Mouse (Mus musculus): ENCODE measurements at regions not wholly inside any gene's neighbourhood (a gene's known extent, or its start where the extent isn't known, plus 50 kb on each side); places are given as distances from the start of the nearest gene placed in this dataset.

DNA sequence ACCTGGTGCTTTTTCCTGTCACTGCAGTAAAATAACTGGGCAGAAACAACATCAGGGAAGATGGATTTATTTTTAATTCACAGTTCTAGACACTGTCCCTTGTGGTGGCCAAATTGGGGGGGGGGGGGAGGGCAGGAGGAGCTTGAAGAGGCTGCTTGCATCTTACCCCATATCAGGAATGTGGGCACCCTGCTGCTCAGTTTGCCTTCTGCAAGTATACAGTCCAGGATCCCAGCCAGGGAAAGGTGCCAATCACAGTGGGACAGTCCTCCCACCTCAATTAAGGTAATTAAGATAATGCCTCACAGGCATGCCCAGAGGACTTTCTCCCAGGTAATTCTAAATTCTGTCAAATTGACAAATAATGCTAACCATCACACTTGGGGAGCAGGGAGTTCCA, 179.2 kb upstream of the Zmiz1 start:
- DNase-seq (ENCODE audit: low spot score in 2 of 2), result no peak

GRCm38 (mm10) chr14:25292557-25292956, 166.4 kb upstream of the Zmiz1 start:
- DNase-seq (ENCODE audit: low spot score in 2 of 2), result no peak

DNA sequence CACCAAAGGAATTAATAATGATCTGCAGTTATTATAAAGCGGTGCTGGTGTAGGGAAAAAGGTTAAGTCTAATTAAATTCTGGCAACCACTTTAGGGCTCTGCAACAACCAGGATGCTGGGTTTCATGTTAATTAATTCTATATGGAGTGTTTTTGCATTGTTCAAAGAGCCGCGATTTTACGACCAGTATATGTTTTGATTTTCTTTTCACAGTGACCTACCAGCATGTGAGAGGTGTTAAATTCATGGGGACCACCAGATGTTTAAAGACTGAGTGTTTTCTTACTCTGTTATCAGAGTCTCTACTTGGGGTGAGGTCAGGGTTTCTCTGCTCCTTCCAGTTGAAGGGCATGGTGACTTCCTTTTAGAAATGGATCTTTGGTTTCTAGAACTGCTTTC, 164.8 kb upstream of the Zmiz1 start:
- no peak for DNase-seq (ENCODE audit: low spot score in 2 of 2)

DNA sequence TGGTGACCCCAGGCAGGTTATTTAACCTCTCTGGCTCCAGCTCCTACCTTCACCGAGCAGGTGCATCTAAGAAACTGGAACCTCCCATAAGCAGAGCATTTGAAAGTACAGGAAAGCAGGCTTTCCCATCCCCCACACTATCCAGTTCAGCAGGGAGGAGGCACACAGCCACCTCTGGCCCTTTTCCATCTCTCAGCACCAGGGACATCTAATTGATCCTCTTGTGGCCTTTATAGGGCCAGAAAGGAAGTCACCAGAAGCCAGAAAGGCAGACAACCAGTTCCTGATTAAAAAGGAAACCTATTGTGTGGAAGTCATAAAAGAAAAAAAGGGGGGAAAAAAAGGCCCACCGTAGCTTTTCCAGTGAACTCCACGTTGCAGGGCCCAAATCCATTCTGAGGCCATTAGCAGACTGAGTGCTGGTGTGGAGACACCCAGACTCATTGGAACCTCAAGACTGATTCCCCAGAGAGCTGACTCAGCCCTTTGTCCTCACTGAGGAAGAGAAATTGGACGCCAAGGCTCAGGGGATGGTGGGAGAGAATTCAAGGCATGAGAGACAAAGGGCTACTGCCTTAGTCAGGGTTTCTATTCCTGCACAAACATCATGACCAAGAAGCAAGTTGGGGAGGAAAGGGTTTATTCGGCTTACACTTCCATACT, 163.2 kb upstream of the Zmiz1 start:
- no peak for DNase-seq (ENCODE audit: low spot score in 2 of 2)

DNA sequence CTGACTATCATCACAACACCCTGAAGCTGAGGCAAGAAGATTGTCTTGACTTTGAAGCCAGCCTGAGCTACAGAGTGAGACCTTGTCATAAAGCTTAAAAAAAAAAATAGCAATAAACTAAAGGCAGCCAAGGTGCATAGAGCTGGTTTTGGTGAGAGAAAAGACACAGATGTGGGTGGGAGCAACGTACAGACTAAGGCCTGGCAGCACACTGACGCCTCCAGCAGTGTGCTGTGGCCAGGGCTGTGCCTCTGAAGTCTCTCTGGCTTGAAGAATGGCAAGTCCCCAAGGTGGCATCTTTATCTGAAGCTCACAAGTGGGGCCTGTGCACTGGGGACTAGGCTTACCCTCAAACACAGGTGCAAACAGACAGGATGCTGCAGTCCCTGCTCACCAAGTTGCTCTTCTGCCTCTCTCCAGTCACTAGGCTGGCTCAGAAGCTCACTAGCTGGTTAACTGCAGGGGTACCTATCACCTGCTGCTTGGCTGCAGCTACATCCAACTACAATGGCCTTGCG, 159.3 kb upstream of the Zmiz1 start:
- no peak for DNase-seq (ENCODE audit: low spot score in 2 of 2)

- no peak for DNase-seq (ENCODE audit: low spot score in 2 of 2)
Measured at GRCm38 (mm10) chr14:25301336-25302031, 157.5 kb upstream of the Zmiz1 start.

- DNase-seq (ENCODE audit: low spot score in 2 of 2), result no peak
Measured at GRCm38 (mm10) chr14:25304391-25304851, 154.6 kb upstream of the Zmiz1 start.

DNA sequence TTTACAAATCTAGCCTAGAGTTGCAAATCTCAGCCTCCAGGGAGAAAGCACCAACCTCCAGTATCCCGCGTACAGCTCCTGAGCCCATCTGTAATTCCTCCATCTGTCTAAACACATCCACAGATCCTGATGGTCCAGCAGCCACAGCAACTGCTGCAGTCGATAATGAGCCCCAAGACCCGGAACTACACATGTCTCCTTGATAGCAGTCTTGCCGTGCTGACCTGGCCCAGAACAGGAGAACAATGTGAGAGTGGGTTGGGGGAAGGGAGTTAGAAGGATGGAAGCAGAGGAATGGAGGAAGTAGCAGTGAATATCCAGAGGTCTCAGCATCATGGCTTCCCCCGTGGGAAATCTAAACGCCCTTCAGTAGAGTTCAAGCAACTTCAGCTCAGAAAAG, 152.8 kb upstream of the Zmiz1 start:
- DNase-seq (ENCODE audit: low spot score in 2 of 2), result no peak

DNA sequence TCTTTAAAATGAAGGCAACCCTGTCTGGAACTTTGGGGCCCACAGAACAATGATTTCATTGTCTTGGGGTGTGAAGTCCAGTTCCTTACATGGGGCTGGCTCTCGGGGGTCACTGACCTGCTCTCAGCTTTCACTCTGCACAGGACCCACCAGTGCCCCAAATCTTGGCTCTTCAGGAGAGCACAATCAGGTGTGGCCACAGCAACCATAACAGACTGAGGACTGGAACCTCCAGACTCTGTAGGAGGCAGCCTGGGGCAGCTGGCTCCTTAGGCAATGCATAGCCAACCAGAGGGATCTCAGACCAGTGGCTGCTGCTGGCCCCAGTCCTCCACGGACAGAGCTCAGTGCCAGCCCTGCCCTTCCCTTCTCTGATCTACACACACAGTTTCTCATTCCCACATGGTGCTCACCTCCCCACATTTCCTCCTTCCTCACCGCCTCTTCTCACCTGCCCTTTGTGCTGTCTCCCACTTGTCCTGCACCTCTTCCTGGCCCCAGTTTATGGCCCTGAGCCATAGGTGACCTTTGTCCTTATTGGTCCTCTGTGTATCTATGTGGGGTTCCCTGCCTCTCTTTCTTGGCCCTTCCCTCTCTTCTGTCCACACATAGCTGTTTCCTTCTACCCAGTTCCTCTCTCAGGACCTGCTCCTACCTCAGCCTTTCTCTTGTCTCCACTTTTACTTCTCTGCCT, 151.9 kb upstream of the Zmiz1 start:
- DNase-seq (ENCODE audit: low spot score in 2 of 2), result no peak

DNA sequence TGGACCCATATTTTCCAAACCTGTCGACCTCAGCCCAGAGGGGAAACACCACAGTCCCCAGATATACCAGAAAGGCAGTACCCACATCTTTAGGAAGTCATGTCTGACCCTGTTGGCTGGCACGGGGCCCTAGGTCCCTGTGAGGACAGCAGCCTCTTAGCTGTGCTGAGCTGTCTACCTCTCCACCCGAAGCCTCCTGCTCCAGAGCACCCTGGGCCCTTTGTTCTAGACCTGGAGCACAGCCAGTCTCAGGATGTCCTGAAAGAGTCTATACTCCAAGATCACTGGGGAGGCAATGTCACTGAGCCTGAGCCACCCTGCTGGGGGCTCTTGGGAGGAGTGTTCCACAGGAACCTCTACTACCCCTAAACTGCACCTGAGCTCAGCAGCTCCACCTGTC, 150.9 kb upstream of the Zmiz1 start:
- DNase-seq (ENCODE audit: low spot score in 2 of 2), result no peak

GRCm38 (mm10) chr14:25310671-25311151, 148.3 kb upstream of the Zmiz1 start:
- no peak for DNase-seq (ENCODE audit: low spot score in 2 of 2)

DNA sequence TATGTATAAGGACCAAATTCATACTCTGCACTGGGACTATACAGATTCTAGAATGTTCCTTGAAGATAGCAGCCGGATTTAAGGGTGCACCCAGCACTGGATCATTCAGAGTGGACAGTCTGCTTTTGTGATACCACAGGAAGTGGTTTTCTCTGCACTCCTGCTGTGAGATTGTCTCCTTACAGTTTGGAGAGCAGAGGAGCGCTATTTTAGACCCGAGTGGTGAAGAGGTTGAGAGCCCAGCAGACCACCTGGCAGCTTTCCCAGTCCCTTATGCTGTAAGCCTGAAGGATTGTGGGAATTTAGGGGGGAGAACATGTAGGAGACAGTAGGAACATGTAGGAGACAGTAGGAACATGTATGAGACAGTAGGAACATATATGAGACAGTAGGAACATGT, 147.5 kb upstream of the Zmiz1 start:
- DNase-seq (ENCODE audit: low spot score in 2 of 2), result no peak

GRCm38 (mm10) chr14:25312135-25312534, 146.8 kb upstream of the Zmiz1 start:
- no peak for DNase-seq (ENCODE audit: low spot score in 2 of 2)

- DNase-seq (ENCODE audit: low spot score in 2 of 2), result no peak
Measured at GRCm38 (mm10) chr14:25312814-25313426, 146.1 kb upstream of the Zmiz1 start.

GRCm38 (mm10) chr14:25313693-25314240, 145.2 kb upstream of the Zmiz1 start:
- no peak for DNase-seq (ENCODE audit: low spot score in 2 of 2)

DNA sequence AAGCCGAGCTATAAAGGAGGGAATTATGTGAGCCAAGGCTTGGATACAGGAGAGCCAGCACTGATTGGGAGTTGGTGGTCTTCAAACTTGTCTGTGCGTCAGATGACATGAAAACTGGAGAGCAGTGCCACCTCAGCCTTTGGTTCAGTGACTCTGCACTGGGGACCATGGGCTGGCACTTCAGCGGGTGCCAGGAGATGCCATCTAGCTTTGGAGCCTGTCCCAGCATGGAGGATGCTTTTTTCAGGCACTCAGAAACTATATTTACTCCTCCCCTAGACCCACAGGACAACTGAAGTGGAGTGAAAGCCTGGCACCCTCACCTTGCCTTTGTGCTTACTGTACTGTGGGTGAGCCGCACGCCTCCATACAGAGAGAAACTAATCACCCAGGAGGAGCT, 142.5 kb upstream of the Zmiz1 start:
- no peak for DNase-seq (ENCODE audit: low spot score in 2 of 2)

- DNase-seq (ENCODE audit: low spot score in 2 of 2), result peak; percentile 52 to 57
Measured at GRCm38 (mm10) chr14:25317680-25318471, 141.1 kb upstream of the Zmiz1 start.

DNA sequence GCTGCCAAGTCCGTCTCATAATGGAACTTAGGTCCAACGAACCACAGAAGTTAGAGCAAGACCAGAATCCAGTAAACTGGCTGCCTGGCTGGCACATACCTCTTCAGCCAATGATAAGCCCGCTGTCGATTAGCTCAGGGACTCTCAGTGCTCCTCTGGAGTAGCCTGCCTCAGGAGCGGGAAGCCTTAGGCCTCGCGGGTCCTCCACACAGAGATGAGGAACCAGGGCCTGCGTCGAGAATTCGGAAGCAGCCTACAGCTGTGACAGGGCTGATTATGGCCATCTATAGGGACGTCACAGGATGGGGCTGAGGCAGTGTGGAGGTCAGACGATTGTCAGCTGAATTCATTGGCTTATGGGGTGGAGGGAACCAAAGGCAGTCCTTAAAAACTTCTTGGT, 140.1 kb upstream of the Zmiz1 start:
- no peak for DNase-seq (ENCODE audit: low spot score in 2 of 2)

- no peak for DNase-seq (ENCODE audit: low spot score in 2 of 2)
Measured at GRCm38 (mm10) chr14:25320141-25320540, 138.8 kb upstream of the Zmiz1 start.

DNA sequence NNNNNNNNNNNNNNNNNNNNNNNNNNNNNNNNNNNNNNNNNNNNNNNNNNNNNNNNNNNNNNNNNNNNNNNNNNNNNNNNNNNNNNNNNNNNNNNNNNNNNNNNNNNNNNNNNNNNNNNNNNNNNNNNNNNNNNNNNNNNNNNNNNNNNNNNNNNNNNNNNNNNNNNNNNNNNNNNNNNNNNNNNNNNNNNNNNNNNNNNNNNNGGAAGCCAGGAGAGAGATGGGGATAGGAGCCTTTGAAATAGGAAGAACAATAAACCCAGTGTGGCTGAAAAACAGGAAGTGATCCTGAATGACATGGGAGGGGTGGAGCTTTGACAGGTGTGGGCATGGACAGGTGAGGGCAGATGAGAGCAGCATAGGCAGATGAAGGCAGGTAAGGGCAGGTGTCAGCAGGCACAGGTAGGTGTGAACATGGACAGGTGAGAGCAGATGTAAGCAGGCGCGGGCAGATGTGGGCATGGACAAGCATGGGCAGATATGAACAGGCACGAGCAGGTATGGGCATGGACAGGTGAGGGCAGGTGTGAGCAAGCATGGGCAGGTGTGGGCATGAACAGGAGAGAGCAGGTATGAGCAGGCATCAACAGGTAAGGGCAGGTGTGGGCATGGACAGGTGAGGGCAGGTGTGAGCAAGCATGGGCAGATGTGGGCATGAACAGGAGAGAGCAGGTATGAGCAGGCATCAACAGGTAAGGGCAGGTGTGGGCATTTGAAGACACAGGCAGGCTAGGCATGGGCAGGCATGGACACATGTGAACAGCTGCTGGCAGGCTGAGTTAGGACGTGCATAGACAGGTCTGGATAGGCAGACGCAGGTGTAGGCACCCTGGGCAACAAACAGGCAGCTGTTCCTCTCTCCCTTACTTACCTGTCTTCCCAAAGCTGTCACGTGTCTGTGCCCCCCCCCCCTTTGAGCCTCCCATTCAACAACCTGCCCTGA, 135.2 kb upstream of the Zmiz1 start:
- no peak for DNase-seq (ENCODE audit: low spot score in 2 of 2)

Measured in spleen, postnatal 14 days (tissue).